Comparison of ENCODE assay signal across 8 mouse cellular contexts in genomic region chr6:144753963-144754296, GRCm38 (mm10). TPM values are rescaled to one million over a fixed set of nuclear protein-coding genes. Genes with fewer than 3 reads are reported as not detected.
A peak's percentile ranks its signal among the peaks of the same experiment; 100 is the strongest.
DNase-seq lines count a peak whose midpoint lies in the region; ATAC-seq and TF ChIP-seq lines count a peak whose summit lies in the region.

No protein-coding gene starts in this region.

- H3K9ac ChIP-seq in hindbrain, embryonic 13.5 days = no peak overlapping the region
- no peak overlapping the region for H3K9ac ChIP-seq in embryonic facial prominence, embryonic 11.5 days (replicated peaks; ENCODE audit: low read length)
- H3K9ac ChIP-seq in kidney, postnatal 0 days (ENCODE audit: low read depth, low read length) = no peak overlapping the region

- H3K36me3 ChIP-seq in hindbrain, embryonic 10.5 days = no peaks in the 10 kb centered on the region
- no peaks in the 10 kb centered on the region for H3K36me3 ChIP-seq in hindbrain, embryonic 13.5 days
- no peaks in the 10 kb centered on the region for H3K36me3 ChIP-seq in embryonic facial prominence, embryonic 11.5 days (replicated peaks; ENCODE audit: control insufficient read depth, insufficient read depth, low read depth, low read length)
- no peaks in the 10 kb centered on the region for H3K36me3 ChIP-seq in kidney, postnatal 0 days (ENCODE audit: insufficient read depth, low read length)

- no peak overlapping the region for H3K4me3 ChIP-seq in hindbrain, embryonic 10.5 days
- H3K4me3 ChIP-seq in hindbrain, embryonic 13.5 days = no peak overlapping the region
- no peak overlapping the region for H3K4me3 ChIP-seq in embryonic facial prominence, embryonic 11.5 days (ENCODE audit: low read depth, low read length)
- H3K4me3 ChIP-seq in kidney, postnatal 0 days (replicated peaks; ENCODE audit: low read depth, low read length) = no peak overlapping the region

- no peak overlapping the region for H3K4me2 ChIP-seq in hindbrain, embryonic 13.5 days
- no peak overlapping the region for H3K4me2 ChIP-seq in embryonic facial prominence, embryonic 11.5 days (ENCODE audit: low read depth, low read length)
- H3K4me2 ChIP-seq in kidney, postnatal 0 days (ENCODE audit: low read length) = no peak overlapping the region

- 0 out of 2 replicates have a peak, but pooled peaks cover 5% of the 10 kb centered on the region for H3K27me3 ChIP-seq in hindbrain, embryonic 10.5 days (ENCODE audit: insufficient read depth, poor library complexity, severe bottlenecking)
- H3K27me3 ChIP-seq in hindbrain, embryonic 13.5 days = no peaks in the 10 kb centered on the region
- no peaks in the 10 kb centered on the region for H3K27me3 ChIP-seq in embryonic facial prominence, embryonic 11.5 days (ENCODE audit: control insufficient read depth, insufficient read depth, low read length)
- H3K27me3 ChIP-seq in kidney, postnatal 0 days (ENCODE audit: insufficient read depth, low read length) = no peaks in the 10 kb centered on the region

- H3K9me3 ChIP-seq in hindbrain, embryonic 10.5 days = no peaks in the 10 kb centered on the region
- no peaks in the 10 kb centered on the region for H3K9me3 ChIP-seq in hindbrain, embryonic 13.5 days
- H3K9me3 ChIP-seq in embryonic facial prominence, embryonic 11.5 days (replicated peaks; ENCODE audit: control insufficient read depth, low read length) = no peaks in the 10 kb centered on the region
- no peaks in the 10 kb centered on the region for H3K9me3 ChIP-seq in kidney, postnatal 0 days (replicated peaks; ENCODE audit: low read length)

- peak; percentile 46 for DNase-seq in hindbrain, embryonic 10.5 days (ENCODE audit: low spot score)
- DNase-seq in embryonic facial prominence, embryonic 11.5 days (ENCODE audit: low spot score) = peak; percentile 85
- peak; percentile 55 for DNase-seq in kidney, postnatal 0 days (ENCODE audit: low spot score)
- DNase-seq in mesoderm, embryonic 11.5 days (ENCODE audit: low read depth, low spot score) = peak; percentile 82
- no peak for DNase-seq in T-cell, adult 2 months (ENCODE audit: low spot score)
- DNase-seq in retina, embryonic 14.5 days (ENCODE audit: low spot score) = no peak
- no peak for DNase-seq in urinary bladder, postnatal 25 days (ENCODE audit: low spot score)

- no peak overlapping the region for H3K27ac ChIP-seq in hindbrain, embryonic 10.5 days
- H3K27ac ChIP-seq in hindbrain, embryonic 13.5 days = no peak overlapping the region
- no peak overlapping the region for H3K27ac ChIP-seq in embryonic facial prominence, embryonic 11.5 days (replicated peaks; ENCODE audit: low read depth, low read length)
- no peak overlapping the region for H3K27ac ChIP-seq in kidney, postnatal 0 days

- WGBS in hindbrain, embryonic 10.5 days = 16% methylated on average over 3 of the region's 3 CpGs
- 19% methylated on average over 3 of the region's 3 CpGs for WGBS in hindbrain, embryonic 13.5 days
- WGBS in embryonic facial prominence, embryonic 11.5 days = 11% methylated on average over 3 of the region's 3 CpGs
- whole genome bisulfite sequencing in kidney, postnatal 0 days = 29% methylated on average over 3 of the region's 3 CpGs

- no peak for TF ChIP-seq CTCF in kidney, postnatal 0 days (IDR thresholded peaks at IDR 0.05; ENCODE audit: low read depth)

- H3K4me1 ChIP-seq in hindbrain, embryonic 10.5 days (replicated peaks) = peaks cover 55% of the 10 kb centered on the region
- peaks cover 12% of the 10 kb centered on the region; the same call in 1 of the 2 replicates for H3K4me1 ChIP-seq in hindbrain, embryonic 13.5 days (replicated peaks)
- no peaks in the 10 kb centered on the region; the same call in 1 of the 2 replicates for H3K4me1 ChIP-seq in embryonic facial prominence, embryonic 11.5 days (ENCODE audit: control insufficient read depth, insufficient read depth, low read length)
- no peaks in the 10 kb centered on the region for H3K4me1 ChIP-seq in kidney, postnatal 0 days (replicated peaks; ENCODE audit: insufficient read depth, low read length)

- ATAC-seq in hindbrain, embryonic 13.5 days (ENCODE audit: low FRiP score) = no peak
- ATAC-seq in embryonic facial prominence, embryonic 11.5 days (replicated peaks; ENCODE audit: insufficient number of reproducible peaks, low FRiP score, low TSS enrichment, low read depth) = no peak
- no peak for ATAC-seq in kidney, postnatal 0 days (replicated peaks; ENCODE audit: low FRiP score, low read depth)

RNA-seq across cellular contexts. Expression of gene Sox5, which starts 27.8 kb away (rescaled TPM):
- polyA plus RNA-seq in hindbrain, embryonic 10.5 days (2016; fragmentation: Nextera tagmentation; extraction: Ambion mirVana) = 30.6 and 32.1 TPM in 2 replicates
- polyA plus RNA-seq in hindbrain, embryonic 13.5 days (2015; fragmentation: Nextera tagmentation; extraction: Ambion mirVana) = 27.7 and 37.7 TPM in 2 replicates
- 23.4 and 29.4 TPM in 2 replicates for polyA plus RNA-seq in embryonic facial prominence, embryonic 11.5 days (2014; fragmentation: Nextera tagmentation; extraction: Ambion mirVana)
- 6.1 and 9.3 TPM in 2 replicates for polyA plus RNA-seq in kidney, postnatal 0 days (2015; fragmentation: Nextera tagmentation; extraction: Ambion mirVana)

Comparison
In these comparisons a context has a peak if more than half of its experiments do, and no peak if none do; other contexts are left out.
1. DNase-seq: peak in hindbrain, embryonic 10.5 days (single experiment), embryonic facial prominence, embryonic 11.5 days (single experiment), kidney, postnatal 0 days (single experiment) and mesoderm, embryonic 11.5 days (single experiment); none in T-cell, adult 2 months (single experiment), retina, embryonic 14.5 days (single experiment) and urinary bladder, postnatal 25 days (single experiment).